Mouse (Mus musculus): ENCODE measurements around the gene Prss41.
"Not testable (repeated sequence)": the region's sequence is repeated elsewhere in the genome, so short reads cannot be mapped to it uniquely, and the experiment has no call there.

The Prss41 gene

GRCm38 (mm10) chr17:23843812-23844273 lies at the start of gene Prss41, which contains the start of gene Prss32:
TSS of gene Prss41 (minus strand) at chr17:23844172.
TSS of gene Prss32 (plus strand) at chr17:23843855.
- no peak for DNase-seq (ENCODE audit: extremely low read depth, low read depth, low spot score)

GRCm38 (mm10) chr17:23880576-23880975 lies 36.6 kb upstream of the Prss41 start, which contains the start of the genes Dcpp1 and Dcpp2:
TSS of gene Dcpp1 (plus strand) at chr17:23880876.
TSS of gene Dcpp2 (plus strand) at chr17:23880880.
- DNase-seq (ENCODE audit: extremely low read depth, low read depth, low spot score): not testable (repeated sequence)

- no peak for DNase-seq (ENCODE audit: extremely low read depth, low read depth, low spot score)
Measured at GRCm38 (mm10) chr17:23877166-23877565, 33.2 kb upstream of the Prss41 start.

GRCm38 (mm10) chr17:23876741-23877140 lies 32.8 kb upstream of the Prss41 start:
- no peak for DNase-seq (ENCODE audit: extremely low read depth, low read depth, low spot score)

- no peak for DNase-seq (ENCODE audit: extremely low read depth, low read depth, low spot score)
Measured at GRCm38 (mm10) chr17:23873884-23874856, 30.2 kb upstream of the Prss41 start.

GRCm38 (mm10) chr17:23868513-23868912 lies 24.5 kb upstream of the Prss41 start:
- DNase-seq (ENCODE audit: extremely low read depth, low read depth, low spot score): peak; percentile 52

- no peak for DNase-seq (ENCODE audit: extremely low read depth, low read depth, low spot score)
Measured at GRCm38 (mm10) chr17:23867756-23868155, 23.8 kb upstream of the Prss41 start, which contains the start of gene Prss21. TSS of gene Prss21 (plus strand) at chr17:23868056.

GRCm38 (mm10) chr17:23862926-23863325 lies 19.0 kb upstream of the Prss41 start:
- DNase-seq (ENCODE audit: extremely low read depth, low read depth, low spot score): no peak

- no peak for DNase-seq (ENCODE audit: extremely low read depth, low read depth, low spot score)
Measured at GRCm38 (mm10) chr17:23857913-23858312, 13.9 kb upstream of the Prss41 start.

- no peak for DNase-seq (ENCODE audit: extremely low read depth, low read depth, low spot score)
Measured at GRCm38 (mm10) chr17:23857193-23857592, 13.2 kb upstream of the Prss41 start.

- DNase-seq (ENCODE audit: extremely low read depth, low read depth, low spot score): no peak
Measured at GRCm38 (mm10) chr17:23854229-23854765, 10.3 kb upstream of the Prss41 start.

GRCm38 (mm10) chr17:23853292-23853691 lies 9.3 kb upstream of the Prss41 start:
- no peak for DNase-seq (ENCODE audit: extremely low read depth, low read depth, low spot score)

- no peak for DNase-seq (ENCODE audit: extremely low read depth, low read depth, low spot score)
Measured at GRCm38 (mm10) chr17:23850853-23851749, 7.1 kb upstream of the Prss41 start.

- DNase-seq (ENCODE audit: extremely low read depth, low read depth, low spot score): no peak
Measured at GRCm38 (mm10) chr17:23850028-23850427, 6.1 kb upstream of the Prss41 start.

GRCm38 (mm10) chr17:23843141-23843811 lies 696 bp downstream of the Prss41 start:
- DNase-seq (ENCODE audit: extremely low read depth, low read depth, low spot score): no peak

GRCm38 (mm10) chr17:23841145-23841544 lies 2.8 kb downstream of the Prss41 start:
- no peak for DNase-seq (ENCODE audit: extremely low read depth, low read depth, low spot score)

- DNase-seq (ENCODE audit: extremely low read depth, low read depth, low spot score): no peak
Measured at GRCm38 (mm10) chr17:23836006-23836575, 7.9 kb downstream of the Prss41 start, which contains the start of gene Prss33. TSS of gene Prss33 (minus strand) at chr17:23836056.

GRCm38 (mm10) chr17:23831201-23831600 lies 12.8 kb downstream of the Prss41 start:
- DNase-seq (ENCODE audit: extremely low read depth, low read depth, low spot score): no peak

- DNase-seq (ENCODE audit: extremely low read depth, low read depth, low spot score): peak; percentile 30
Measured at GRCm38 (mm10) chr17:23829064-23829619, 14.8 kb downstream of the Prss41 start, which contains the start of gene Elob. TSS of gene Elob (minus strand) at chr17:23829136.

All from fat pad, adult 2 months (tissue).